Mouse (Mus musculus) embryonic facial prominence, embryonic 10.5 days (tissue): ENCODE data around the gene Gm38394. TPM values are rescaled to one million over a fixed set of nuclear protein-coding genes. Genes with fewer than 3 reads are reported as not detected.

Experiments
- DNase-seq: peaks from one replicate; pipeline ENCODE4 v3.0.0-alpha.2; 2017; ENCODE audit warnings: low spot score
- H3K27ac ChIP-seq: fragments of 300-500 bp; sonication (generic); replicated peaks from 2 replicates; pipeline ENCODE4 v1.5.1; 2016; ENCODE audit warnings: mild to moderate bottlenecking
- H3K27me3 ChIP-seq: fragments of 300-500 bp; sonication (generic); replicated peaks from 2 replicates; pipeline ENCODE4 v1.6.1; 2016; ENCODE audit warnings: low read depth, mild to moderate bottlenecking; ENCODE audit not compliant: poor library complexity, severe bottlenecking
- H3K36me3 ChIP-seq: fragments of 300-500 bp; sonication (generic); replicated peaks from 2 replicates; pipeline ENCODE4 v1.6.1; 2016; ENCODE audit warnings: mild to moderate bottlenecking, moderate library complexity
- H3K4me1 ChIP-seq: fragments of 300-500 bp; sonication (generic); 2 replicates; pipeline ENCODE4 v1.6.1; 2016
- H3K4me3 ChIP-seq: fragments of 300-500 bp; sonication (generic); 2 replicates; pipeline ENCODE4 v1.5.1; 2016; ENCODE audit warnings: mild to moderate bottlenecking, moderate library complexity
- H3K9me3 ChIP-seq: fragments of 300-500 bp; sonication (generic); 2 replicates; pipeline ENCODE4 v1.6.1; 2016; ENCODE audit warnings: mild to moderate bottlenecking
- WGBS: fragments of 180-500 bp; shearing (Covaris S2); methylation state at CpG from one replicate; pipeline ENCODE4 v1.1.7; 2016; 5-methylcytosine and 5-hydroxymethylcytosine counted together
- polyA plus RNA-seq: library from polyadenylated mRNA; unstranded; fragments of >200 nt; fragmentation: Nextera tagmentation; extraction: Ambion mirVana; gene quantifications from 2 replicates; pipeline ENCODE4 v1.2.1, GENCODE M21; 2016

Gene Gm38394
- polyA plus RNA-seq, 1 experiment from 2014 or later = 6.3 TPM

- DNase-seq = no peak
- no peak overlapping the region for H3K4me3 ChIP-seq
- H3K36me3 ChIP-seq = peaks cover 47% of the 10 kb centered on the region
- peaks cover 11% of the 10 kb centered on the region for H3K4me1 ChIP-seq
- H3K27ac ChIP-seq = no peak overlapping the region
- no peaks in the 10 kb centered on the region for H3K9me3 ChIP-seq
- 72% methylated on average over 1 of the region's 1 CpGs for WGBS
- no peaks in the 10 kb centered on the region for H3K27me3 ChIP-seq
Measured at GRCm38 (mm10) chr1:133611436-133611835, 49.7 kb downstream of the Gm38394 start.

- DNase-seq = no peak
- Histone ChIP-seq H3K9me3 (no peaks in the 10 kb centered on the region), H3K36me3 (peaks cover 47% of the 10 kb centered on the region), H3K27ac (peak overlapping the region; percentile 100), H3K4me3 (peak overlapping the region; percentile 97), H3K27me3 (no peaks in the 10 kb centered on the region), H3K4me1 (peaks cover 11% of the 10 kb centered on the region)
- WGBS = 57% methylated on average over 6 of the region's 6 CpGs
Measured at GRCm38 (mm10) chr1:133610601-133611000, 50.5 kb downstream of the Gm38394 start.

GRCm38 (mm10) chr1:133609771-133610502 lies 51.2 kb downstream of the Gm38394 start, which contains the start of gene Snrpe:
TSS of gene Snrpe (minus strand) at chr1:133610291.
- WGBS = under 1% methylated on average over 73 of the region's 73 CpGs
- peak; percentile 98 for DNase-seq
- no peaks in the 10 kb centered on the region for H3K9me3 ChIP-seq
- H3K27me3 ChIP-seq = no peaks in the 10 kb centered on the region
- H3K36me3 ChIP-seq = peaks cover 50% of the 10 kb centered on the region
- H3K4me3 ChIP-seq = peak within 1 kb of the TSS; percentile 97
- peaks cover 11% of the 10 kb centered on the region for H3K4me1 ChIP-seq
- H3K27ac ChIP-seq = peak within 1 kb of the TSS; percentile 100

- DNase-seq = no peak
- peaks cover 97% of the 10 kb centered on the region for H3K36me3 ChIP-seq
- no peaks in the 10 kb centered on the region for H3K27me3 ChIP-seq
- 94% methylated on average over 4 of the region's 4 CpGs for WGBS
- peaks cover 9% of the 10 kb centered on the region; the same call in 1 of the 2 replicates for H3K4me1 ChIP-seq
- no peak overlapping the region for H3K27ac ChIP-seq
- no peaks in the 10 kb centered on the region for H3K9me3 ChIP-seq
- no peak overlapping the region for H3K4me3 ChIP-seq
Measured at GRCm38 (mm10) chr1:133603174-133603573, 57.9 kb downstream of the Gm38394 start.

- peaks cover 31% of the 10 kb centered on the region for H3K36me3 ChIP-seq
- H3K4me3 ChIP-seq = no peak overlapping the region
- peaks cover 32% of the 10 kb centered on the region for H3K4me1 ChIP-seq
- 9% methylated on average over 4 of the region's 4 CpGs for WGBS
- DNase-seq = peak; percentile 47
- H3K9me3 ChIP-seq = no peaks in the 10 kb centered on the region
- peak overlapping the region; percentile 59; the same call in 1 of the 2 replicates for H3K27ac ChIP-seq
- H3K27me3 ChIP-seq = no peaks in the 10 kb centered on the region
Measured at GRCm38 (mm10) chr1:133596298-133597007, 64.7 kb downstream of the Gm38394 start.

GRCm38 (mm10) chr1:133585995-133586537 lies 75.1 kb downstream of the Gm38394 start:
- Histone ChIP-seq H3K9me3 (0 out of 2 replicates have a peak, but pooled peaks cover 2% of the 10 kb centered on the region), H3K36me3 (no peaks in the 10 kb centered on the region), H3K4me3 (no peak overlapping the region), H3K4me1 (no peaks in the 10 kb centered on the region), H3K27ac (no peak overlapping the region), H3K27me3 (no peaks in the 10 kb centered on the region)
- 83% methylated on average over 6 of the region's 6 CpGs for WGBS
- no peak for DNase-seq

- H3K36me3 ChIP-seq = no peaks in the 10 kb centered on the region
- no peak overlapping the region for H3K27ac ChIP-seq
- 83% methylated on average over 11 of the region's 11 CpGs for WGBS
- H3K27me3 ChIP-seq = no peaks in the 10 kb centered on the region
- peaks cover 4% of the 10 kb centered on the region; the same call in 1 of the 2 replicates for H3K4me1 ChIP-seq
- H3K9me3 ChIP-seq = peaks cover 6% of the 10 kb centered on the region
- no peak for DNase-seq
- H3K4me3 ChIP-seq = no peak overlapping the region
Measured at GRCm38 (mm10) chr1:133571293-133571692, 89.8 kb downstream of the Gm38394 start.

Other genes starting within 250 kb of the Gm38394 start
- gene Sox13, start 236.9 kb downstream of the Gm38394 start, polyA plus RNA-seq = 12.1 and 18.1 TPM in 2 replicates
- 907 and 930 TPM in 2 replicates for gene Snrpe, start 51.0 kb downstream of the Gm38394 start, polyA plus RNA-seq
- gene Zbed6, start 433 bp downstream of the Gm38394 start, polyA plus RNA-seq = not detected in 2 replicates
- gene Lax1, start 28.8 kb upstream of the Gm38394 start, polyA plus RNA-seq = 0.16 and 0.39 TPM in 2 replicates
- 4.7 and 5.2 TPM in 2 replicates for gene Atp2b4, start 139.7 kb upstream of the Gm38394 start, polyA plus RNA-seq
- gene Optc, start 246.7 kb upstream of the Gm38394 start, polyA plus RNA-seq = 0.38 and 0.79 TPM in 2 replicates